Mouse (Mus musculus) testis, adult 2 months (tissue): ENCODE measurements around the gene Morn3.

Experiments used
- CTCF ChIP-seq: fragments of 200-500 bp; IDR thresholded peaks from 2 replicates; pipeline ENCODE4 v1.5.1; 2012; ENCODE audit warnings: low read depth, mild to moderate bottlenecking, inconsistent platforms, low read length, moderate library complexity; ENCODE audit not compliant: control insufficient read depth, insufficient read depth, insufficient replicate concordance
- POLR2A ChIP-seq: fragments of 200-500 bp; IDR thresholded peaks from 2 replicates; pipeline ENCODE4 v1.6.1; 2012; ENCODE audit warnings: low read depth, mild to moderate bottlenecking, inconsistent platforms, low read length, moderate library complexity; ENCODE audit not compliant: control insufficient read depth

- TF ChIP-seq CTCF = no peak
- no peak for TF ChIP-seq POLR2A
Observed at GRCm38 (mm10) chr5:122988021-122988751, 58.6 kb downstream of the Morn3 start.
